Mouse (Mus musculus) ovary, postnatal 36 days (tissue): ENCODE measurements around the gene Spg7.
"Not testable (repeated sequence)": the region's sequence is repeated elsewhere in the genome, so short reads cannot be mapped to it uniquely, and the experiment has no call there.

Experiments
- DNase-seq: peaks from one replicate; pipeline ENCODE4 v3.0.0; 2022; ENCODE audit warnings: low spot score, mixed read lengths

The Spg7 gene

DNA sequence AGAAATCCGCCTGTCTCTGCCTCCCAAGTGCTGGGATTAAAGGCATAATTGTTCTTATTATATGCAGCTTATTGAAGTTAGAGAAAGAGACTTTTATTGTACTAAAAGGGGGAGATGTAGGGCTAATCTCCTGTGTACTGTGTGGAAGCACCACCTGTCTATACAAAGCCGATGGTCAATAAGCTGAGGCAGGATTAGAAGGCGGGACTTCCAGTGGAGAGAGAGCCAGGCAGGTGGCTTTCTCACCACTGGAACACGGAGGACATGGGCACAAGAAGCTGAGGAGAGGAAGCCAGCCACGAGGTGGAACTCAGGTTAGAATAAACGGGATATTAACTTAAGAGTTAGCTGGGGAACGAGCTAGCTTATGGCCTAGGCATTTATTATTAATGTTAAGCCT lies at the start of gene Spg7:
TSS of gene Spg7 (plus strand) at position 222 of the 400 bp plus-strand sequence.
- no peak for DNase-seq

DNA sequence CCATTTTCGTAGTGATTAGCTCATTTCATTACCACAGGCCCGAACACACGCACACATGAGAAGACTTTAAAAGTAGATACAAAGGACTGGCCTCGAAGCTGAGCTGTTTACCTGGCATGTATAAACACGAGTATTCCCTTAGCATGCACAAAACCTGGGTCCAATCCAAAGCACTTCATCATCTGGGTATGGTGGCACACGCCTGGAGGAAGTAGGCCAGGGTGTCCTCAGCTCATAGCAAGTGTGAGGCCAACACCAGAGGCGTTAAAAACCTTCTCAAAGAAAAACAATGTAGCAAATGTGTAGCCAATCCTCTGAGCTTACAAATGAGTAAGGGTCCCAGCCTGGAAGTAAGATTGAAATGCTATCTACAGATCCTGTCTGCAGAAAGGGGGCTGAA lies 48.3 kb upstream of the Spg7 start:
- no peak for DNase-seq

DNA sequence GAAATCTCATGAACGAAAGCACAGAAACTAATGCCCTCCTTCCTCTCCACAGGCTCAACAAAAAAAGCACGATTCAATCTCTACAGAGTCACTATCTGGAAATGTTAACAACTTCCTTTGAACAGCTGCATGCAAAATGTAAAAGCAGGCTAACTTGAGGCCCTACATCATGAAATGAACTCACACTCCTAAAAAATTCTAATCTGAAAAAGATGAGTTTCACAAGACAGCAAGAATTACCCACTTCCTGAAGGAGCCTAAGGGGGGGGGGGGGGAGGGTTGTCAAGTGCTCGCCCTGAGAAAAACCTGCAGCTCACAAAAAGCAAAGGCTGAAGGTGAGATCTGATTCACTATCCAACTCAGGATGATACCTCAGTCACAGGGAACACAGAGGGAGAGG lies 47.7 kb upstream of the Spg7 start:
- DNase-seq, result no peak

DNA sequence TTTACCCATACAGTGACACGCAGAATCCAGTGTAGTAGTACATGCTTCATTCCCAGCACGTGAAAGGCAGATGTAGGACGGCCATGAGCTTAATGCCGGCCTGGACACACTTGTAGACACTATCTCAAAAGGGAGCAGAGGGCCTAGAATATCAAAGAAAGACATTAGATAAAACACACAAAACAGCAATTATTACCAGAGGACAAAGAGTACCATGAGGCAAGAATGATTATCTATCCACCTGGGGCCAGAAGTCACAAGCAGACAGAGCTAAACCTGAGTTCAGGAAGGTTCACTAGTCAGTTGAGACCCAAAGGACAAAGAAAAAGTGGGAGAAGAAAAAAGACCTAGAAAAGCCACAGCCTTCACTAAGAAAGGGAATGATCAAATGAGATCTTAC lies 45.6 kb upstream of the Spg7 start:
- DNase-seq, result no peak

DNA sequence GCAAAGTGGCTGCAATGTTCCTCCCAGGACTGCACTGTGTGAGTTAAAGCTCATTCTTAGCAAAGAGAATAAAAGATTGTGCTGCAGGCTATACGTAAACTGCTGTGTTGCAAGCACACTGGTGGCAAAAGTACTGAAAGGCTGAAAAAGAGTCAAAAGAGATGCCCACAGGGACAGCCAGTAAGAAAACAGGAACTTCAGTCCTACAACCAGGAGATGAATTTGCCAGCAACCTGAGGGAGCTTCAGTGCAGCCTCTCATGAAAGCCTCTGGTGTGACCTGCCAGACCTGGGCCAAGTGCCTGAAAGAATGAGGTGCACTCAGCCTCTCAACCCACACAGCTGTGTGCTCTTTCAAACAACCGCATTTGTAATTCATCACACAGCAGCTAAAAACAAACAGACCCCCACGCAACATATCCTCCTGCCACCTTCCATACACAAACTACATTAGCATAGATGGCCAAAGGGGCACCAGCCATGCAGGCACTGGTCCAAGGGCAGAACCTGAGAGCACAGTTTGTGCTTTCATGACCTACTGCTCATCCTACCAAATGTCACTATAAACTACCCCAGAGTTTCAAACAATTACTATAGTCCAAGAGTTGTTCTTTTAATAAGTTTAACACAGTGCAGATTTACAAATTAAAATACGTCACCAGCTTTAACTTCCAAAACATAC lies 44.1 kb upstream of the Spg7 start:
- DNase-seq, result no peak

DNA sequence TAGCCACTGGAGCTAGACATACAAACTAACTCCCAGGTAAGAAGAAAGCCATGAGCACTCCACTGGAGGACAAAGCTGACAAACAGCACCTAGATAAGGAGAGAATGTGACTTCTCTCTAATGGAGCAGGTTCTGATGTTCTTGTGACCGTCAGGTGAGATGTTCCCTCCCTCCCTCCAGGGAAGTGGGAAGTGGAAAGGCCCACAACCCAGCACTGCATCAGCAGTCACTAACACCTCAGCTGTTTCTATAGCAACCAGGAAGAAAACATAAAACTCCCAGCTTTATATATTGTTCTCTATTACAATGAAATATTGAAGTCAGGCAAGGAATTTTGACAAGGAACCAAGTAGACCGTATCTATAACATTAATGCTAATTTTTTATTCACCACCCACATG lies 42.7 kb upstream of the Spg7 start:
- no peak for DNase-seq

DNA sequence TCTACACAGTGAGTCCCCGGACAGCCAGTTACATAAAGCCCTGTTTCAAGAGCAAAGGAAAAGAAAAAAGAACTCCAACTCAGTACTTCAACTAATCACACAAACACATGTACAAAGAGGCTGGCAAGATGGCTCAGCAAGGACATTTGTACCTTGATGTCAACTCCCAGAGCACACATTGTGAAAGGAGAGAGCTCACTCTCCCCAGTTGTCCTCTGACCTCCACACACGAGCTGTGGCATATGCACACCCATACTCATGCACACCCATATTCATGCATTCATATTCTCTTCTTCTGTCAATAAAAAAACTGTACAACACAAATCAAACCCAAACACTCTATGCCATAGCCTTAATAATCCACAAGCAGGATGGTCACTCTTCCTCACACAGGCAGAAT lies 41.9 kb upstream of the Spg7 start:
- no peak for DNase-seq

DNA sequence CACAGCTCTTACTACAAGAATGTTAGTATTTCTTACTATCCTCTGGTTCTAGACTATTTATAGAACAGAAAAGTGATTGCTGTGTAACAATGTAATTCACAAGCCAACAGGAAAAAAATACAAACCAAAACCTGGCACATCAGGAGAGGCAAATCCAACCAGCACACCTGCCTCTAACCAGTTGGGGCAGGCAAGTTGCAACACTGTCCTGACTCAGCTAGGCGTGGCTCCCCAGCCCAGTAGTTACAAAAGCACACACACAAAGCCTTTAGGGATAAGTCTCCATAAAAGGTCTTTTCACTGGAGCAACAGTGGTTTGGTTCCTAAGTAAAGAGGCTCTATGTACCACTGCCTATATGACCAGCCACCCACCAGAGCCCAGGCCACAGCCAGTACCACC lies 41.5 kb upstream of the Spg7 start:
- no peak for DNase-seq

DNA sequence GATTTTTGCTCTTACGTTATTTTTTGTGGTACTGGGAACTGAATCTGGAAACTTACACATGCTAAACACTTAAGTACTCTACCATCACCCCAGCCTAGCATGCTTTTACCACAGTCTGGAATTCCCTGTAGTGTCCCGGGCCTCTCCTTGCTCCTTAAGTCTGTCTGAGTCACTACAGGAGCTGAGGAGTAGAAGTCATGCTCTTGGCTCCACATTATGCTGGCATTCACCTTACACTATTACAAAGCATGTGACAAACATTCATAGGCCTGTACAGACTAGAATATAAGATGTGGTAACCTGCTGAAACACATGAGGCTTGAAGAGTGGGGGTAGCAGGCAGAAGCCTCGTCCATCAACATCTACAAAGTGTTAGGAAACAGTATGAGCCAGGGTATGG lies 40.0 kb upstream of the Spg7 start:
- no peak for DNase-seq

DNA sequence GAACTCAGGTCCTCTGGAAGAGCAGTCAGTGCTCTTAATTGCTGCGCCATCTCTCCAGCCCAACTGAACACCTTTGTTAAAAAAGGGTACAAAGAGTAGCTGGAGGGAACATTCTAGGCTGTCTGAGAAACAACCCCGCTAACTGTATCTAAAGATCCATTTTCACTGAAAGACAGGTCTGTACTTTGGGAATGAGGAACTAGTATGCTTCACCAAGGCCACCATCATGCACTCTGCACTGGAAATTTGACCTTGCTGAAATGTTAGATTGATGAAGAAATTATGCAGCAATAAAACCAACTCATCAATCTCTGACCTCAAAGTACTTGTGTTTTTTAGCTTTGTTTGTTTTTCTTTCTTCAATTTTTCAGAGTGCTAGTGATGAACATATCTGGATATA lies 38.5 kb upstream of the Spg7 start:
- no peak for DNase-seq

DNA sequence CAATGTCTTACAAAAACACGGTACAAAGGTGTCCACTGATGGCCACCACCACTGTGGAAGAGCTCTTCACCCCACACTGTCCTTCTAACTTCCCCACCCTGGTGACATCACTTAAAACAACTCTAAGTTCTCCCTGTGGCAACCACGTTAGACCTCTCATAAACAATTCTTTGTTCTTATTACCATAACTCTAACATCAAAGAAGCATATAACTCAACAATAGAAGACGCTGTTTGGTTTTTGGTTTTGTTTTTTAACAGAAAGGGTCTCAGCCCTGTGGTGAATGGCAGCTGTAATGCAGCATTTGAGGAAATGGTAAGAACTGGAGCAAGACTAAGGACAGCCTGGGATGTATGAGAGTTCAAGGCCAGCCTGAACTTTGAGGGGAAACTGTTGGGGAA lies 36.8 kb upstream of the Spg7 start:
- DNase-seq, result no peak

DNA sequence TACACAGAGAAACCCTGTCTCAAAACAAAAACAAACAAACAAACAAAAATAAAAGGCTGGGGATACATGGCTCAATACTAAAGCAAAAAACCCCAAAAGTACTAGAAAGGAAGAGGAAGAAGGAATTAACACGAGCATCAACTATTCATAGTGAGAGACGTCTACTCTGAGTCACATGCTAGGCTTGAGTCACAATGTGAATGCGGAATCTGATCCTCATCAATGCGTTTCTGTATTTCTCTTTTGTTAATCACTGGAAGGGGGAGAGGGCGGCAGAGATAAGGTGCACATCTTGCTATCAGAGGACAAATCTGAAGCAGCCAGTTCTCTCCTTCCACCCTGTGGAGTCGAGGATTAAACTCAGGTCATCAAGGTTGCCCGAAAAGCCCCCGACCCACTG lies 35.0 kb upstream of the Spg7 start:
- DNase-seq, result no peak

DNA sequence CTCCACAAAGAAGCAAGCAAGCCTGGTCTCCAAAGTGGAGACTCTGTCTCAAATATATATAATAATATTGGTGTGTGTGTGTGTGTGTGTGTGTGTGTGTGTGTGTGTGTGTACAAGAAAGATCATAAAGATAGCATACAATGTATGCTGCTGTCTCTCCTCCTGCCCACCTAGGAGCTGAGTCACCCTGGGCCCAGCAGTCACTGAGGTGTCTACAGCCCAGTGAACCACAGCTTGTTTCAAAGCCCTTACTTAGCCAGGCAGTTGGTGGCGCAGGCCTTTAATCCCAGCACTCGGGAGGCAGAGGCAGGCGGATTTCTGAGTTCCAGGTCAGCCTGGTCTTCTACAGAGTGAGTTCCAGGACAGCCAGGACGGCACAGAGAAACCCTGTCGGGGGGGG lies 32.7 kb upstream of the Spg7 start:
- DNase-seq, result not testable (repeated sequence)

DNA sequence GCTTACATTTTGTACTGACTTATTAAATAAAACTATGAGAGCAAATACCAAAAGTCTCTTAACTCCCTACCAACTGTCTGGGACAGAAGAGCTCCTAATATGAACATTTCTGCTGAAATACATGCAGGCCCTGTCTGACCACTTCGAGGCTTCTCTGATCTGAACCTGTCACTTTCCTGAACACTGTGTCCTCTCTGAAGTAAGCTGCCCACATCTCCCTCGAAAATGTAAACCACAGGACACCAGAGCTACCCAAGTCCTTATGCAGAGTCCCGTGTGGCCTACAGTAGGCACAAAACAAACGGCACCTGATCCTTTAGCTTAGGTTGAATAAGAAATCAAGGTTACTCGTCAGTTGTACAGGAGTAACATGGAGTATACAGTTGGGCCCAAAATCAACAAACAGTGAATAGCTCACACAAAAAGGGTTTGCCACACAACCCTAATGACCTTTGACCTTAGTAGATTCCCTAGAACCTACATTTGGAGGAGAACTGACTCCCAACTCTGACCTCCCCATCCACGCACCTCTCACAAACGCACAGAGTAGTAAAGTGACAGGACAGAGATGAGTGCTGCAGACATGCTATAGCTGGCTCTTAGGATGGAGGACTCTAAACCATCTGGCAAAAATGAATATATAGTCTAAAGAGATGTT lies 31.3 kb upstream of the Spg7 start:
- no peak for DNase-seq

DNA sequence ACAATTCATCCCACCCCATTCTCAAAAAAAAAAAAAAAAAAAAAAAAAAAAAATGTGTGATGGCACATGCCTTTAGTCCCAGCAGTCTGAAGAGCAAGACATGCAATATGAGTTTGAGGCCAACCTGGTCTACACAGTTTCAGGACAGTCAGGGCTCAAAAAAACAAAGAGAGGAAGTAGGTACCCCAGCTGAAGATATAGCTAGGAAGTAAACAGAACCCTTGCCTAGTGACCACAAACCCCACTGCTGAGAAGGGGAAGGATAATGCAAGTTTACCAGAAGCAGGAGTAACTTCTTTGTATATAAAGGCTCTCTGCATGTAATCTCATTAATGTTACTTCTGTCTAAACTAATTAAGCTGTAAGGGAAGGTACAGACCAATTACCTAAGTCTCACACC lies 30.0 kb upstream of the Spg7 start:
- no peak for DNase-seq

DNA sequence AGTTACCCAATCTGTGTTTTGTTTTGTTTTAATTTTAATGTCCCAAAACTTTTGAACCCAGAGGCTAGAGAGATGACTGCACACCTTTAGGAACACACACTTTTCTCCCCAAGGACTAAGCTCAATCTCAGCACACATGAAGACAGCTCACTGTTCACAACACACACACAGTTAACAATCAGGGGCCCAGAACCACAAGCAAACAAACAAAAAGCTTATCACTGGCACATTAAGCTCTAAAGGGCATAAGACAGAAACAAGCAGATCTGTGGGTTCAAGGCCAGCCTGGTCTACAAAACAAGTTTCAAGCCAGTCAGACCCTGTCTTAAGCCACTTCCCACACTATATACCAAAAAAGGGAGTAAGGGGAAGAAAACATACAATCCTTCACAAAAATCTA lies 29.3 kb upstream of the Spg7 start:
- no peak for DNase-seq

DNA sequence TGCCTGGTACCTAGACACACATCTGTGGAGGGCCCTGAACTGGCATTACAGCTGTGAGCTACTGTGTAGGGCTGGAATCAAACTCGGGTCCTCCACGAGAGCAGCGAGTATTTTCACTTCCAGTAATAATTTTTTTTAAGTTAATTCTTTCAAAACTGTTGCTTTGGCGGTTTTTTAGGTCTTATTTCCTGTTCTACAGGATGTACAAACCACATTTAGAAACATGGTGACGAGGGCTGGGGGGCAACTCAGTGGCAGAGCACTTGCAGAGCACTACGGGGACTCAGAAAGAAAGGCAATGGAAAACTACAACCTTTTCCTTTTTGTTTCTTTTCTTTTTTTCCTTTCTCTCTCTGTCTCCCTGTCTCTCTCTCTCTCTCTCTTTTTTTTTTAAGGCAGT lies 28.6 kb upstream of the Spg7 start:
- no peak for DNase-seq

DNA sequence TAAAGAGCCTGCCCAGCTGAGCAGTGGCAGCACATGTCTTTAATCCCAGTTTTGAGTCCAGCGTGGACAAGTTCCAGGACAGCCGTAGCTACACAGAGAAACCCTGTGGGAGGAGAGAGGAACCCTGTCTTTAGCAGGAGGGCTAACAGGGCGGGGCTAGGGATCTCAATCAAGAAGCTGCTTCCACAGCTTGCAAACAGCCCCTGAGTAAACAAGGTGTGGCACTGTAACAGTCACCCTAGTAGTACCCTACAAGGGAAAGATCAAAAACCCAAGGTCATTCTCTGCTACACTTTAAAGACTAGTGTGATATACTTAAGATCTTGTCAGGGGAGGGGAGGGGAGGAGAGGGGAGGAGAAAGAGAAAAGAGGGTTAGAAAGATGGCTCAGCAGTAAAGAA lies 25.8 kb upstream of the Spg7 start:
- DNase-seq, result no peak

DNA sequence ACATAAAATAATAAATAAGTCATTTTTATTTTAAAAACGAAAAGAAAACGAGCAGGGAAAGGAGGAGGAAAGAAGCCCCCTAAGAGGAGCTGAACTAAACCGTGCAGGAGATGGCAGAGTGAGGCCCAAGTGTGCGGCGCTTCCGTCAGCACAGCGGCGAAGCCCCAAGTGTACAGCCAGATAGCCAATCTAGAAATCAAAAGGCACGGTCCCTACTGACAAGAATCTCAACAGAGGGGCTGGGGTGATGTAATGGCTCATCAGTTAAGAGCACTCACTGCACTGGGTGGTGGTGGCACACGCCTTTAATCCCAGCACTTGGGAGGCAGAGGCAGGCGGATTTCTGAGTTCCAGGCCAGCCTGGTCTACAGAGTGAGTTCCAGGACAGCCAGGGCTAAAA lies 25.3 kb upstream of the Spg7 start:
- DNase-seq, result no peak

DNA sequence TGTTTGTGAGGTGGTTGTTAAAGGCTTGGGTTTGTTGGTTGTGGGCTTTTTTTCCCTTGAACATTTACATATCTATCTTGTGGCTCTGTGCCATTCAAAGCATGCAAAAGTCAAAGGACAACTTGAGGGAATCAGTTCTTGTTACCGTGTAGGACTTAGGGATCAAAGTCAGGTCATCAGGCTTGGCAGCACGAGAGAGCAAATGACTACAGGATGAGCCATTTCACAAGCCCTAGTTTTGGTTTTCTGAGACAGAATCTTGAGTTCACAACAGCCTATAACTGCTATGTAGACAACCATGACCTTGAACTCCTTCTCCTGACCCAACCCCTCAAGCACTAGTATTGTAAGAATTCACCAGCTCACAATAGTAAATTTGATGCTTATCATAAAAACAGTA lies 24.4 kb upstream of the Spg7 start:
- DNase-seq, result no peak

DNA sequence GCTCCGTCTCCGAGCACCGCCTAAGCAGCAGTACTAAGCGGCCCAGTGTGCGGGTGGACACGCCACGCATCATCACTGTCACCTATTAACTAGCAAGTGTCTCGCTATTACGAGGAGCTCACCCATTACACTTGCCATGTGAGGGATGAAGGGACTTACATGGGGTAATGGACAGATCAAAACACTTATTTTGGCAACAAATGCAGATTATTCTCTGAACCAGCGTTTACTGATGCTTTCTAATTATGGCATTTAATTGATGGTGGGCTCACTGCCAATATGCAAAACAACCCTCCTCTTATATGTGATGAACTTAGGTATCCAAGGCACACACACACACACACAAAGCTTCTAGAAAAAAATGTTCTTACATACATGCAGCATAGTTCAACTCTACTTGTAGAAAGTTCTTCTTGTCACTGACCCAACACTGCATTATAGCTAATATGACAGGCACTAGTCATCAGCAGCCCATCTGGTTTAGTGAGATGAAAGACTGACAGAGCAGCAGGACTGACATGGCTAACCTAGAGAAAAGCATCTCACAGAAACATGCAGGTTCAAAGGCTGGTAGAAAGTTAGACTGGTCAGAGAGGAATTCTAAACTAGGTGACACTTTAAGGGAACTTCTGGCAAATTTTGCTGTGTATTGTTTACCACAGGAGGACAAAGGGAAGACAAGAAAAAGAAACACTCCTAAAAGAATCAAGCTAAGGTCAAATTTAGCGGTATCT lies 23.2 kb upstream of the Spg7 start:
- no peak for DNase-seq

DNA sequence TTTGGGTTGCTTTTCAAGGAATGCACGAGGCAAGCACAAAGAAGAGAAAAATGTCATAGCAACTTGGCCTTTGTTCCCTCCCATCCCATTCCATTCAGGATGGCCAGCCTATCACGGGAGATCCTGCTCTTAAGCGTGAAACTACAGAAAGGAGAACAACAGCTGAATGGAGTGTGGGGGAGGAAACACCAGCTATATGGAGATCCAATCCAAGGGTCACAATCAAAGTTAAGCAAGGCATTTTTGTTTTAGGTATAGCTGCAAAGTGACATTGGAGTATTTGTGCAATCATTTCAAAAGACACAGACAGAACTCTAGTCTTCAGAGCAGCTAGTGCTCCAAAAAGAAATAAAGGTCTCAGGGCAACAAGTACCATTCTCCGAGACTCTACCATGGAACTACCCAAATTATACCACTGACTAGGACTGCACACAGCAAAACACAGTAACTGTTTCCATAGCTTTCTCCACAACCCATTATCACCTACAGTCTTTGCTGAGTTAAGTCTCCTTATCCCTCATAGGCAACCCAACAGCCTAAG lies 22.6 kb upstream of the Spg7 start:
- no peak for DNase-seq
